Mouse (Mus musculus): ENCODE measurements at regions not wholly inside any gene's neighbourhood (a gene's known extent, or its start where the extent isn't known, plus 50 kb on each side); places are given as distances from the start of the nearest gene placed in this dataset.

GRCm38 (mm10) chr8:127836410-127837206 is 521.8 kb upstream of the Nrp1 start:
- H3K27me3 ChIP-seq, result no peaks in the 10 kb centered on the region
- WGBS, result 80% methylated on average over 6 of the region's 6 CpGs
- no peaks in the 10 kb centered on the region for H3K4me1 ChIP-seq
- ATAC-seq (ENCODE audit: low FRiP score), result no peak
- H3K9me3 ChIP-seq (replicated peaks), result no peaks in the 10 kb centered on the region
- no peak overlapping the region for H3K4me2 ChIP-seq (replicated peaks)
- H3K27ac ChIP-seq, result no peak overlapping the region
- no peak overlapping the region for H3K9ac ChIP-seq
- H3K36me3 ChIP-seq, result no peaks in the 10 kb centered on the region
- H3K4me3 ChIP-seq, result no peak overlapping the region

DNA sequence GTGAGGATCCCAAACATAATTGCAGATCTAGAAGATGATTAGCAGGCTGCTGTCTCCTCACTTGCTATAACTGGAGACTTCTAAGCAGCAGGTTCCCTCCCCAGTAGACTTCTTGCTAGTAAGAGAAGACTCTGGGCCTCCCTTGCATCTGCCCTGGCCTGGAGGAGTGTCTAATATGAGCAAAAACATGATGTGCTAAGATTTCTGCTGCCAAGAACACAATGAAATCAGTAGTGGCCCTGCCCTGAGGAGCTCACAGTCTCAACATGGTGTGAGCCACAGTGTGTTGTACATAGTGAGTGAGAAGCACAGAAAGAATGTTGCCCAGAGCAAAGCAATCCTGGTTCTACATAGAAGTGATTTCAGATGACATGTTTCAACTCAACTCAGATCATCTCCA is 520.1 kb upstream of the Nrp1 start:
- H3K9ac ChIP-seq, result no peak overlapping the region
- no peak for ATAC-seq (ENCODE audit: low FRiP score)
- H3K4me3 ChIP-seq, result no peak overlapping the region
- no peak overlapping the region for H3K4me2 ChIP-seq (replicated peaks)
- H3K4me1 ChIP-seq, result no peaks in the 10 kb centered on the region
- no peaks in the 10 kb centered on the region for H3K9me3 ChIP-seq (replicated peaks)
- H3K36me3 ChIP-seq, result no peaks in the 10 kb centered on the region
- H3K27me3 ChIP-seq, result no peaks in the 10 kb centered on the region
- no peak overlapping the region for H3K27ac ChIP-seq

GRCm38 (mm10) chr8:127847332-127848018 is 510.9 kb upstream of the Nrp1 start:
- H3K9ac ChIP-seq, result no peak overlapping the region
- H3K9me3 ChIP-seq (replicated peaks), result no peaks in the 10 kb centered on the region
- no peak overlapping the region for H3K4me3 ChIP-seq
- no peak overlapping the region for H3K27ac ChIP-seq
- 77% methylated on average over 9 of the region's 9 CpGs for WGBS
- H3K27me3 ChIP-seq, result no peaks in the 10 kb centered on the region
- H3K36me3 ChIP-seq, result no peaks in the 10 kb centered on the region
- no peaks in the 10 kb centered on the region for H3K4me1 ChIP-seq
- ATAC-seq (ENCODE audit: low FRiP score), result no peak
- H3K4me2 ChIP-seq (replicated peaks), result no peak overlapping the region

DNA sequence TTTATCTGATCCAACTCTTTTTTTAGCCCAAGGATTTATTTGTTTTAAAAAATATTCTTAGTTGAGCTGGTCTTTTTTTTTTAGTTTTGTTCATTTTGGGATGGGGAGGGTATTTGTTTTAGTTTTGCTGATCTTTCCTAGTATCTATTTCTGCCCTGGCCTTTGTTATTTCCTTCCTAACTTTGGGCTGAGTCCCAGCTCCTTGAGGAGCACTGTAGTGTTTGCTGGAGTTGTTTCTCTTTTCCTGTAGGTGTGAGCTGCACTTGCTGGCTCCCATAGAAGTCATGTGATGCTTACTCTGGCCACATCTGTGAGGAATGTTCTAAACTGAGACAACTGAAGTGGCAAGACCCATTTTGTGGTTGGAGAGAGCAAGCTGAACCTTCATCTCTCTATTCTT is 508.5 kb upstream of the Nrp1 start:
- no peak overlapping the region for H3K9ac ChIP-seq
- no peak overlapping the region for H3K4me3 ChIP-seq
- ATAC-seq (ENCODE audit: low FRiP score), result no peak
- no peak overlapping the region for H3K4me2 ChIP-seq (replicated peaks)
- H3K9me3 ChIP-seq (replicated peaks), result no peaks in the 10 kb centered on the region
- H3K4me1 ChIP-seq, result no peaks in the 10 kb centered on the region
- no peaks in the 10 kb centered on the region for H3K36me3 ChIP-seq
- no peak overlapping the region for H3K27ac ChIP-seq
- no peaks in the 10 kb centered on the region for H3K27me3 ChIP-seq

- no peak overlapping the region for H3K4me3 ChIP-seq
- no peak overlapping the region for H3K4me2 ChIP-seq (replicated peaks)
- H3K9me3 ChIP-seq (replicated peaks), result no peaks in the 10 kb centered on the region
- H3K36me3 ChIP-seq, result no peaks in the 10 kb centered on the region
- peaks cover 2% of the 10 kb centered on the region; the same call in 1 of the 2 replicates for H3K4me1 ChIP-seq
- H3K9ac ChIP-seq, result no peak overlapping the region
- no peaks in the 10 kb centered on the region for H3K27me3 ChIP-seq
- H3K27ac ChIP-seq, result no peak overlapping the region
- ATAC-seq (ENCODE audit: low FRiP score), result no peak
- WGBS, result 61% methylated on average over 4 of the region's 4 CpGs
These were observed 502.6 kb upstream of the Nrp1 start for GRCm38 (mm10) chr8:127855653-127856300.

GRCm38 (mm10) chr8:127856351-127857135 is 501.9 kb upstream of the Nrp1 start:
- Histone ChIP-seq H3K27ac (no peak overlapping the region), H3K4me3 (no peak overlapping the region), H3K4me1 (peaks cover 2% of the 10 kb centered on the region; the same call in 1 of the 2 replicates), H3K9me3 (replicated peaks) (no peaks in the 10 kb centered on the region), H3K4me2 (replicated peaks) (no peak overlapping the region), H3K27me3 (no peaks in the 10 kb centered on the region), H3K36me3 (no peaks in the 10 kb centered on the region), H3K9ac (no peak overlapping the region)
- ATAC-seq (ENCODE audit: low FRiP score), result no peak
- 52% methylated on average over 5 of the region's 5 CpGs for WGBS

DNA sequence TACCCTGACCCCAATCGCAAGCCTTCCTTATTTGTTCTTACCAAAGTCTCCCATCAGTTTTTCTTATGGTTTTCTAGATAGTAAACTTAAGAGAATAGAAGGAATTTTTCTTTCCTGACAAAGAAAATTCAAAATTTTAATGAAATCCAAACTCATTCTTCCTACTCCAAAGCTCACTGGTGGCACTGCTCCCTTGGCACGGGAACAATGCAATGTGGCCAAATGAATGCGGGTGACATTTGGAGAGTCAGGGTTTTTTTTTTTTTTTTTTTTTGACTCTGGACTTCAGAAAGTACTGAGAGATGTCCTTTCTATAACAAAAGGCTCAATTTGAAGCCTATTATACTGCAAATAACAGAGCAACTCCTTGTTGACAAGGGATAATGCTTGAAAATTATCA is 499.4 kb upstream of the Nrp1 start:
- Histone ChIP-seq H3K36me3 (no peaks in the 10 kb centered on the region), H3K4me3 (no peak overlapping the region), H3K27ac (no peak overlapping the region), H3K4me2 (replicated peaks) (no peak overlapping the region), H3K9ac (no peak overlapping the region), H3K9me3 (replicated peaks) (no peaks in the 10 kb centered on the region), H3K4me1 (peaks cover 2% of the 10 kb centered on the region; the same call in 1 of the 2 replicates), H3K27me3 (no peaks in the 10 kb centered on the region)
- ATAC-seq (ENCODE audit: low FRiP score), result no peak
- WGBS, result 72% methylated on average over 3 of the region's 3 CpGs

GRCm38 (mm10) chr8:127860376-127860775 is 498.0 kb upstream of the Nrp1 start:
- 73% methylated on average over 3 of the region's 3 CpGs for WGBS
- no peak for ATAC-seq (ENCODE audit: low FRiP score)
- no peaks in the 10 kb centered on the region for H3K27me3 ChIP-seq

DNA sequence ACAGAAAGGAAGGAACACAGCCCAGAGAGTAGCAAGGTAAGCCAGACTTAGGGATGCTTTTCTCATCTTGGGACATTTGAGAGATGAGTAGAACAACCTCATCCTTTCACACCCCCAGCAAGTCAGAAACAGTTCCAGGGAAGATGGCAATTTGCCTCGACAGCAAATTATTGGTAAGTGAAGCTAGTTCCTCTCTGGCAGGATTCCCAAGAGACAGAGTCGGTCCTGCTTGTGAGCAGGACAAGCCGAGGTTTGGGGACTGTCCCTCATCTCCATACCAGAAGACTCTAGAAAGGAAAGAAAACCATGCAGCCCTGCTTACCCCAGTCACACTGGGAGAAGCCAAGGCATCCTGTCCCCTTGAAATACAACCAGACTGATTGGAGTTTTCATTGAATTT is 497.5 kb upstream of the Nrp1 start:
- no peaks in the 10 kb centered on the region for H3K27me3 ChIP-seq
- WGBS, result 65% methylated on average over 3 of the region's 3 CpGs
- no peaks in the 10 kb centered on the region for H3K36me3 ChIP-seq
- no peak overlapping the region for H3K4me2 ChIP-seq (replicated peaks)
- peaks cover under 1% of the 10 kb centered on the region; the same call in 1 of the 2 replicates for H3K4me1 ChIP-seq
- no peak overlapping the region for H3K9ac ChIP-seq
- no peaks in the 10 kb centered on the region for H3K9me3 ChIP-seq (replicated peaks)
- H3K27ac ChIP-seq, result no peak overlapping the region
- no peak overlapping the region for H3K4me3 ChIP-seq
- no peak for ATAC-seq (ENCODE audit: low FRiP score)

More at GRCm38 (mm10) chr8:127860376-127860775, 498.0 kb upstream of the Nrp1 start:
- Histone ChIP-seq H3K4me3 (no peak overlapping the region), H3K27ac (no peak overlapping the region), H3K4me2 (replicated peaks) (no peak overlapping the region), H3K9ac (no peak overlapping the region), H3K4me1 (peaks cover 2% of the 10 kb centered on the region; the same call in 1 of the 2 replicates), H3K36me3 (no peaks in the 10 kb centered on the region), H3K9me3 (replicated peaks) (no peaks in the 10 kb centered on the region)

GRCm38 (mm10) chr8:127884641-127885040 is 473.8 kb upstream of the Nrp1 start:
- no peak for ATAC-seq (ENCODE audit: low FRiP score)

GRCm38 (mm10) chr8:127885211-127885610 is 473.2 kb upstream of the Nrp1 start:
- 89% methylated on average over 3 of the region's 3 CpGs for WGBS
- Histone ChIP-seq H3K27me3 (no peaks in the 10 kb centered on the region), H3K9ac (no peak overlapping the region), H3K4me3 (no peak overlapping the region), H3K9me3 (replicated peaks) (no peaks in the 10 kb centered on the region), H3K4me2 (replicated peaks) (no peak overlapping the region), H3K36me3 (no peaks in the 10 kb centered on the region), H3K27ac (no peak overlapping the region), H3K4me1 (no peaks in the 10 kb centered on the region)
- ATAC-seq (ENCODE audit: low FRiP score), result no peak

More at GRCm38 (mm10) chr8:127884641-127885040, 473.8 kb upstream of the Nrp1 start:
- Histone ChIP-seq H3K9ac (no peak overlapping the region), H3K9me3 (replicated peaks) (no peaks in the 10 kb centered on the region), H3K4me2 (replicated peaks) (no peak overlapping the region), H3K36me3 (no peaks in the 10 kb centered on the region), H3K4me1 (no peaks in the 10 kb centered on the region), H3K4me3 (no peak overlapping the region), H3K27ac (no peak overlapping the region), H3K27me3 (no peaks in the 10 kb centered on the region)
- WGBS, result 80% methylated on average over 1 of the region's 1 CpGs

- Histone ChIP-seq H3K4me1 (peaks cover 4% of the 10 kb centered on the region), H3K4me3 (no peak overlapping the region), H3K27me3 (no peaks in the 10 kb centered on the region), H3K9me3 (replicated peaks) (no peaks in the 10 kb centered on the region), H3K9ac (no peak overlapping the region), H3K4me2 (replicated peaks) (no peak overlapping the region), H3K36me3 (no peaks in the 10 kb centered on the region), H3K27ac (no peak overlapping the region)
- 73% methylated on average over 3 of the region's 3 CpGs for WGBS
- ATAC-seq (ENCODE audit: low FRiP score), result no peak
These were observed 472.6 kb upstream of the Nrp1 start for GRCm38 (mm10) chr8:127885831-127886230.

Data from hindbrain, embryonic 12.5 days (tissue).